Mouse (Mus musculus): ENCODE results near the gene Gan. TPM values are rescaled to one million over a fixed set of nuclear protein-coding genes. Genes with fewer than 3 reads are reported as not detected.

Gene Gan
- polyA plus RNA-seq, 1 experiment = 0.18 TPM

GRCm38 (mm10) chr8:117201221-117202017, 43.5 kb downstream of the Gan start:
- peak overlapping the region; percentile 65 for H3K4me3 ChIP-seq (replicated peaks)
- H3K4me1 ChIP-seq (ENCODE audit: control insufficient read depth) = peaks cover 74% of the 10 kb centered on the region
- H3K9me3 ChIP-seq (ENCODE audit: control insufficient read depth, low read length) = no peaks in the 10 kb centered on the region
- H3K27me3 ChIP-seq (ENCODE audit: control insufficient read depth) = no peaks in the 10 kb centered on the region
- peaks cover 89% of the 10 kb centered on the region for H3K36me3 ChIP-seq (ENCODE audit: control insufficient read depth)
- TF ChIP-seq TAL1 (IDR thresholded peaks at IDR 0.05; ENCODE audit: low read length) (no peak), GATA1 (IDR thresholded peaks at IDR 0.05; ENCODE audit: low read length) (no peak)

GRCm38 (mm10) chr8:117203085-117203484, 45.1 kb downstream of the Gan start:
- H3K36me3 ChIP-seq (ENCODE audit: control insufficient read depth) = peaks cover 84% of the 10 kb centered on the region
- peaks cover 57% of the 10 kb centered on the region for H3K4me1 ChIP-seq (ENCODE audit: control insufficient read depth)
- H3K4me3 ChIP-seq (replicated peaks) = no peak overlapping the region
- H3K27me3 ChIP-seq (ENCODE audit: control insufficient read depth) = no peaks in the 10 kb centered on the region
- H3K9me3 ChIP-seq (ENCODE audit: control insufficient read depth, low read length) = no peaks in the 10 kb centered on the region
- TF ChIP-seq GATA1 (IDR thresholded peaks at IDR 0.05; ENCODE audit: low read length) (no peak), TAL1 (IDR thresholded peaks at IDR 0.05; ENCODE audit: low read length) (no peak)

- Histone ChIP-seq H3K4me1 (ENCODE audit: control insufficient read depth) (peaks cover 32% of the 10 kb centered on the region), H3K36me3 (ENCODE audit: control insufficient read depth) (peaks cover 87% of the 10 kb centered on the region)
Measured at GRCm38 (mm10) chr8:117205884-117206283, 47.9 kb downstream of the Gan start.

GRCm38 (mm10) chr8:117206636-117207035, 48.7 kb downstream of the Gan start:
- Histone ChIP-seq H3K27me3 (ENCODE audit: control insufficient read depth) (no peaks in the 10 kb centered on the region), H3K36me3 (ENCODE audit: control insufficient read depth) (peaks cover 84% of the 10 kb centered on the region), H3K4me1 (ENCODE audit: control insufficient read depth) (peaks cover 30% of the 10 kb centered on the region), H3K4me3 (replicated peaks) (no peak overlapping the region), H3K9me3 (ENCODE audit: control insufficient read depth, low read length) (no peaks in the 10 kb centered on the region)
- TF ChIP-seq TAL1 (IDR thresholded peaks at IDR 0.05; ENCODE audit: low read length) (no peak), GATA1 (IDR thresholded peaks at IDR 0.05; ENCODE audit: low read length) (no peak)

More at GRCm38 (mm10) chr8:117205884-117206283, 47.9 kb downstream of the Gan start:
- H3K27me3 ChIP-seq (ENCODE audit: control insufficient read depth) = no peaks in the 10 kb centered on the region
- no peak overlapping the region for H3K4me3 ChIP-seq (replicated peaks)
- no peak for TF ChIP-seq GATA1 (IDR thresholded peaks at IDR 0.05; ENCODE audit: low read length)
- no peak for TF ChIP-seq TAL1 (IDR thresholded peaks at IDR 0.05; ENCODE audit: low read length)
- H3K9me3 ChIP-seq (ENCODE audit: control insufficient read depth, low read length) = no peaks in the 10 kb centered on the region

- no peaks in the 10 kb centered on the region for H3K9me3 ChIP-seq (ENCODE audit: control insufficient read depth, low read length)
- H3K27me3 ChIP-seq (ENCODE audit: control insufficient read depth) = no peaks in the 10 kb centered on the region
- peaks cover 66% of the 10 kb centered on the region for H3K36me3 ChIP-seq (ENCODE audit: control insufficient read depth)
- H3K4me1 ChIP-seq (ENCODE audit: control insufficient read depth) = peaks cover 10% of the 10 kb centered on the region
- TF ChIP-seq TAL1 (IDR thresholded peaks at IDR 0.05; ENCODE audit: low read length) = no peak
- no peak for TF ChIP-seq GATA1 (IDR thresholded peaks at IDR 0.05; ENCODE audit: low read length)
- no peak overlapping the region for H3K4me3 ChIP-seq (replicated peaks)
Measured at GRCm38 (mm10) chr8:117209150-117209549, 51.2 kb downstream of the Gan start.

- Histone ChIP-seq H3K36me3 (ENCODE audit: control insufficient read depth) (peaks cover 47% of the 10 kb centered on the region), H3K4me3 (replicated peaks) (no peak overlapping the region), H3K4me1 (ENCODE audit: control insufficient read depth) (peaks cover 8% of the 10 kb centered on the region), H3K9me3 (ENCODE audit: control insufficient read depth, low read length) (no peaks in the 10 kb centered on the region), H3K27me3 (ENCODE audit: control insufficient read depth) (no peaks in the 10 kb centered on the region)
- no peak for TF ChIP-seq TAL1 (IDR thresholded peaks at IDR 0.05; ENCODE audit: low read length)
- TF ChIP-seq GATA1 (IDR thresholded peaks at IDR 0.05; ENCODE audit: low read length) = no peak
Measured at GRCm38 (mm10) chr8:117212100-117212499, 54.2 kb downstream of the Gan start.

- Histone ChIP-seq H3K4me3 (replicated peaks) (no peak overlapping the region), H3K27me3 (ENCODE audit: control insufficient read depth) (no peaks in the 10 kb centered on the region), H3K4me1 (ENCODE audit: control insufficient read depth) (peaks cover 8% of the 10 kb centered on the region), H3K9me3 (ENCODE audit: control insufficient read depth, low read length) (no peaks in the 10 kb centered on the region), H3K36me3 (ENCODE audit: control insufficient read depth) (peaks cover 12% of the 10 kb centered on the region)
- no peak for TF ChIP-seq GATA1 (IDR thresholded peaks at IDR 0.05; ENCODE audit: low read length)
- no peak for TF ChIP-seq TAL1 (IDR thresholded peaks at IDR 0.05; ENCODE audit: low read length)
Measured at GRCm38 (mm10) chr8:117217724-117218123, 59.8 kb downstream of the Gan start.

GRCm38 (mm10) chr8:117222396-117222795, 64.5 kb downstream of the Gan start:
- H3K4me1 ChIP-seq (ENCODE audit: control insufficient read depth) = peaks cover 22% of the 10 kb centered on the region
- no peaks in the 10 kb centered on the region for H3K36me3 ChIP-seq (ENCODE audit: control insufficient read depth)
- H3K9me3 ChIP-seq (ENCODE audit: control insufficient read depth, low read length) = no peaks in the 10 kb centered on the region
- TF ChIP-seq GATA1 (IDR thresholded peaks at IDR 0.05; ENCODE audit: low read length) (no peak), TAL1 (IDR thresholded peaks at IDR 0.05; ENCODE audit: low read length) (no peak)
- no peak overlapping the region for H3K4me3 ChIP-seq (replicated peaks)
- H3K27me3 ChIP-seq (ENCODE audit: control insufficient read depth) = no peaks in the 10 kb centered on the region

- Histone ChIP-seq H3K36me3 (ENCODE audit: control insufficient read depth) (no peaks in the 10 kb centered on the region), H3K27me3 (ENCODE audit: control insufficient read depth) (no peaks in the 10 kb centered on the region)
- TF ChIP-seq GATA1 (IDR thresholded peaks at IDR 0.05; ENCODE audit: low read length) (no peak), TAL1 (IDR thresholded peaks at IDR 0.05; ENCODE audit: low read length) (no peak)
Measured at GRCm38 (mm10) chr8:117224630-117225029, 66.7 kb downstream of the Gan start.

More at GRCm38 (mm10) chr8:117224630-117225029, 66.7 kb downstream of the Gan start:
- H3K4me3 ChIP-seq (replicated peaks) = peak overlapping the region; percentile 58
- H3K9me3 ChIP-seq (ENCODE audit: control insufficient read depth, low read length) = no peaks in the 10 kb centered on the region
- H3K4me1 ChIP-seq (ENCODE audit: control insufficient read depth) = peaks cover 19% of the 10 kb centered on the region
